Comparison of ENCODE assay signal across 8 mouse cellular contexts in genomic region chr11:95824071-95824876, GRCm38 (mm10). TPM values are rescaled to one million over a fixed set of nuclear protein-coding genes. Genes with fewer than 3 reads are reported as not detected.
DNase-seq lines count a peak whose midpoint lies in the region; ATAC-seq and TF ChIP-seq lines count a peak whose summit lies in the region.

Phospho1 (plus strand) TSS chr11:95824499.

- TF ChIP-seq CTCF in C2C12 (IDR thresholded peaks at IDR 0.05; ENCODE audit: control insufficient read depth, insufficient read depth, insufficient read length) = no peak
- no peak for TF ChIP-seq CTCF in kidney, postnatal 0 days (IDR thresholded peaks at IDR 0.05; ENCODE audit: low read depth)

- H3K36me3 ChIP-seq in C2C12 (ENCODE audit: control insufficient read depth, insufficient read depth) = no peaks in the 10 kb centered on the region
- no peaks in the 10 kb centered on the region for H3K36me3 ChIP-seq in heart, embryonic 11.5 days (ENCODE audit: control insufficient read depth, insufficient read depth, low read length)
- H3K36me3 ChIP-seq in kidney, postnatal 0 days (ENCODE audit: insufficient read depth, low read length) = no peaks in the 10 kb centered on the region
- H3K36me3 ChIP-seq in liver, embryonic 13.5 days = 0 out of 2 replicates have a peak, but pooled peaks cover 5% of the 10 kb centered on the region
- no peaks in the 10 kb centered on the region for H3K36me3 ChIP-seq in stomach, embryonic 16.5 days (ENCODE audit: control insufficient read depth, insufficient read depth, low read length)

- no peak within 1 kb of the TSS for H3K27ac ChIP-seq in heart, embryonic 11.5 days (ENCODE audit: low read depth, low read length)
- H3K27ac ChIP-seq in kidney, postnatal 0 days = no peak within 1 kb of the TSS
- peak within 1 kb of the TSS; percentile 79 for H3K27ac ChIP-seq in liver, embryonic 13.5 days
- no peak within 1 kb of the TSS; the same call in 1 of the 2 replicates for H3K27ac ChIP-seq in stomach, embryonic 16.5 days (ENCODE audit: low read length)

- H3K79me2 ChIP-seq in C2C12 (ENCODE audit: control insufficient read depth, insufficient read depth) = no peaks in the 10 kb centered on the region

- H3ac ChIP-seq in C2C12 (ENCODE audit: control insufficient read depth, insufficient read length, low read depth) = peak within 1 kb of the TSS; percentile 68

- peak within 1 kb of the TSS; percentile 100 for H3K4me2 ChIP-seq in heart, embryonic 11.5 days
- H3K4me2 ChIP-seq in kidney, postnatal 0 days (ENCODE audit: low read length) = peak within 1 kb of the TSS; percentile 98
- peak within 1 kb of the TSS; percentile 98 for H3K4me2 ChIP-seq in liver, embryonic 13.5 days
- H3K4me2 ChIP-seq in stomach, embryonic 16.5 days (ENCODE audit: low read depth, low read length) = peak within 1 kb of the TSS; percentile 90

- H3K27me3 ChIP-seq in C2C12 (ENCODE audit: control insufficient read depth, insufficient read depth, insufficient read length) = no peaks in the 10 kb centered on the region
- peaks cover 22% of the 10 kb centered on the region for H3K27me3 ChIP-seq in heart, embryonic 11.5 days (ENCODE audit: control insufficient read depth, insufficient read depth, low read length)
- peaks cover 12% of the 10 kb centered on the region for H3K27me3 ChIP-seq in kidney, postnatal 0 days (ENCODE audit: insufficient read depth, low read length)
- H3K27me3 ChIP-seq in liver, embryonic 13.5 days = peaks cover 36% of the 10 kb centered on the region
- peaks cover 23% of the 10 kb centered on the region for H3K27me3 ChIP-seq in stomach, embryonic 16.5 days (ENCODE audit: control insufficient read depth, insufficient read depth, low read length)

- H3K4me3 ChIP-seq in C2C12 (ENCODE audit: insufficient read depth, poor library complexity, severe bottlenecking) = peak within 1 kb of the TSS; percentile 64
- peak within 1 kb of the TSS; percentile 58 for H3K4me3 ChIP-seq in heart, embryonic 11.5 days (ENCODE audit: low read depth, low read length)
- peak within 1 kb of the TSS; percentile 56 for H3K4me3 ChIP-seq in kidney, postnatal 0 days (replicated peaks; ENCODE audit: low read depth, low read length)
- peak within 1 kb of the TSS; percentile 72 for H3K4me3 ChIP-seq in liver, embryonic 13.5 days (replicated peaks)
- H3K4me3 ChIP-seq in stomach, embryonic 16.5 days (replicated peaks; ENCODE audit: low read length) = peak within 1 kb of the TSS; percentile 70

- no peaks in the 10 kb centered on the region for H3K79me3 ChIP-seq in C2C12 (ENCODE audit: low read depth)

- peak within 1 kb of the TSS; percentile 78 for H3K9ac ChIP-seq in heart, embryonic 11.5 days (ENCODE audit: low read depth, low read length)
- H3K9ac ChIP-seq in kidney, postnatal 0 days (ENCODE audit: low read depth, low read length) = peak within 1 kb of the TSS; percentile 66
- H3K9ac ChIP-seq in liver, embryonic 13.5 days = peak within 1 kb of the TSS; percentile 86
- peak within 1 kb of the TSS; percentile 77 for H3K9ac ChIP-seq in stomach, embryonic 16.5 days (ENCODE audit: low read length)

- peak; percentile 78 for ATAC-seq in erythroblast, adult 5-6 weeks (replicated peaks; ENCODE audit: low FRiP score, poor library complexity, severe bottlenecking)
- ATAC-seq in heart, embryonic 11.5 days (replicated peaks; ENCODE audit: insufficient number of reproducible peaks, low FRiP score, low TSS enrichment) = peak; percentile 94
- peak; percentile 92 for ATAC-seq in kidney, postnatal 0 days (replicated peaks; ENCODE audit: low FRiP score, low read depth)
- ATAC-seq in liver, embryonic 13.5 days (ENCODE audit: low read depth) = peak; percentile 95
- peak; percentile 97 for ATAC-seq in stomach, embryonic 16.5 days (ENCODE audit: insufficient read depth, low FRiP score)

- no peaks in the 10 kb centered on the region for H3K9me3 ChIP-seq in heart, embryonic 11.5 days (replicated peaks; ENCODE audit: control insufficient read depth, low read length)
- no peaks in the 10 kb centered on the region for H3K9me3 ChIP-seq in kidney, postnatal 0 days (replicated peaks; ENCODE audit: low read length)
- no peaks in the 10 kb centered on the region for H3K9me3 ChIP-seq in liver, embryonic 13.5 days (replicated peaks)
- no peaks in the 10 kb centered on the region for H3K9me3 ChIP-seq in stomach, embryonic 16.5 days (replicated peaks; ENCODE audit: control insufficient read depth, low read length)

- H3K4me1 ChIP-seq in heart, embryonic 11.5 days (ENCODE audit: control insufficient read depth, insufficient read depth, low read length) = peaks cover 11% of the 10 kb centered on the region
- H3K4me1 ChIP-seq in kidney, postnatal 0 days (replicated peaks; ENCODE audit: insufficient read depth, low read length) = peaks cover 3% of the 10 kb centered on the region; the same call in 1 of the 2 replicates
- H3K4me1 ChIP-seq in liver, embryonic 13.5 days (replicated peaks) = peaks cover 78% of the 10 kb centered on the region
- H3K4me1 ChIP-seq in stomach, embryonic 16.5 days (ENCODE audit: control insufficient read depth, insufficient read depth, low read length) = peaks cover 6% of the 10 kb centered on the region; the same call in 1 of the 2 replicates

- peak; percentile 96 for DNase-seq in brain, adult 2 months (ENCODE audit: low read depth, low spot score)
- DNase-seq in kidney, postnatal 0 days (ENCODE audit: low spot score) = peak; percentile 95
- DNase-seq in liver, embryonic 13.5 days = peak; percentile 87
- peak; percentile 92 for DNase-seq in neural tube, embryonic 10.5 days (ENCODE audit: extremely low spot score, low spot score)

- under 1% methylated on average over 74 of the region's 78 CpGs for WGBS in heart, embryonic 11.5 days (ENCODE audit: insufficient replicate concordance)
- under 1% methylated on average over 59 of the region's 78 CpGs for WGBS in kidney, postnatal 0 days
- WGBS in liver, embryonic 13.5 days (ENCODE audit: insufficient replicate concordance) = under 1% methylated on average over 72 of the region's 78 CpGs
- under 1% methylated on average over 78 of the region's 78 CpGs for WGBS in stomach, embryonic 16.5 days

TF ChIP-seq in C2C12, 6 proteins besides CTCF, POLR2A, EP300 and RAD21:
- TF ChIP-seq MYOD1 (IDR thresholded peaks at IDR 0.05; ENCODE audit: control insufficient read depth, insufficient read length, low read depth) = no peak
- no peak for TF ChIP-seq FOSL1 (IDR thresholded peaks at IDR 0.05; ENCODE audit: insufficient read depth, low read length, poor library complexity, severe bottlenecking)
- TF ChIP-seq CEBPB (IDR thresholded peaks at IDR 0.05; ENCODE audit: low read depth) = no peak
- no peak for TF ChIP-seq MYOG (IDR thresholded peaks at IDR 0.05; ENCODE audit: control insufficient read depth, extremely low read depth, insufficient read length)
- TF ChIP-seq USF1 (IDR thresholded peaks at IDR 0.05; ENCODE audit: low read depth) = no peak
- TF ChIP-seq MAX (IDR thresholded peaks at IDR 0.05) = peak; percentile 71

RNA-seq across cellular contexts. Expression of gene Phospho1, which starts in this region (rescaled TPM):
- 98.3 TPM for polyA plus RNA-seq in C2C12 (2012; fragmentation: generic; extraction: Trizol)
- 71.9 and 86.1 TPM in 2 replicates for total RNA-seq in erythroblast, adult 5-6 weeks (2015; ENCODE audit: low replicate concordance)
- 54.2 and 57.9 TPM in 2 replicates for total RNA-seq in erythroblast, adult 5-6 weeks (2017; ENCODE audit: low replicate concordance)
- 1.1 TPM in 1 of 2 replicates, not detected in the other for polyA plus RNA-seq in heart, embryonic 11.5 days (2014; fragmentation: Nextera tagmentation; extraction: Ambion mirVana)
- 0.17 TPM in 1 of 2 replicates, not detected in the other for polyA plus RNA-seq in kidney, postnatal 0 days (2015; fragmentation: Nextera tagmentation; extraction: Ambion mirVana)
- polyA plus RNA-seq in liver, embryonic 13.5 days (2015; fragmentation: Nextera tagmentation; extraction: Ambion mirVana) = 5.2 and 6.2 TPM in 2 replicates
- 0.54 and 0.94 TPM in 2 replicates for polyA plus RNA-seq in stomach, embryonic 16.5 days (2015; fragmentation: Nextera tagmentation; extraction: Ambion mirVana)

Comparison
In these comparisons a context has a peak if more than half of its experiments do, and no peak if none do; other contexts are left out.
1. RNA of gene Phospho1 (polyA plus RNA-seq): 98.3 TPM in C2C12 (single experiment); 5.2 to 6.2 TPM in liver, embryonic 13.5 days, 1.1 TPM in heart, embryonic 11.5 days, 0.54 to 0.94 TPM in stomach, embryonic 16.5 days and 0.17 TPM in kidney, postnatal 0 days; every median in the first group is over 10 times any median in the second.
2. Peak in DNase-seq, ATAC-seq, H3K4me3 ChIP-seq, H3K9ac ChIP-seq and H3K4me2 ChIP-seq in kidney, postnatal 0 days; RNA of the gene not detected or under 1 TPM.
3. Peak in ATAC-seq, H3K4me3 ChIP-seq, H3K9ac ChIP-seq and H3K4me2 ChIP-seq in stomach, embryonic 16.5 days; RNA of the gene not detected or under 1 TPM.
4. Peak in every context shown above with its lines, with median percentiles within 50 percentile points of each other: H3K4me3 ChIP-seq, DNase-seq, ATAC-seq, H3K4me2 ChIP-seq and H3K9ac ChIP-seq.